Mouse (Mus musculus) lung, postnatal 25 days (tissue): ENCODE results near the gene Olfr493.

ENCODE experiments used
- DNase-seq: peaks from one replicate; pipeline ENCODE4 v3.0.0; 2022; ENCODE audit warnings: low spot score

Gene Olfr493

GRCm38 (mm10) chr7:108346879-108347278 lies at the start of gene Olfr493:
Gene Olfr493 (minus strand): TSS chr7:108346979.
- no peak for DNase-seq

DNA sequence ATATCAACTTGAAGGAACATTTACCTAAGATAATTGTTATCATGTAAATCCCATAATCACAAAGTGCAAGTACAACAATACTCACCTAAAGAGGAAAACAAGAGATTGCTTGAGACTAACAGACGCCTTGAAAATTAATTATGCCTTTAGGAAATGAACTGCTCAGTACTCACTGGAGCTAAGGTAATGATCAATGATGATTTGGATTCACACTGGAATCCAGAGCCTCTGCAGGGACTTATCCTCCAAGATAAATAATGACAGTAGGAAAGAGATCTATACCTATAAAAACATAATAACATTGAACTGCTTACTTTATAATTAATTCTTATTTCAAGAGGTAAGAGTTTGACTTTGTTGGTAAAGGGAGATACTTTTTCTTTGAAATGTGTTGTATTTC lies 46.1 kb upstream of the Olfr493 start, which contains the start of gene Olfr495:
Gene Olfr495, plus strand, starts transcription at position 301 of the 400 bp plus-strand sequence.
- no peak for DNase-seq

DNA sequence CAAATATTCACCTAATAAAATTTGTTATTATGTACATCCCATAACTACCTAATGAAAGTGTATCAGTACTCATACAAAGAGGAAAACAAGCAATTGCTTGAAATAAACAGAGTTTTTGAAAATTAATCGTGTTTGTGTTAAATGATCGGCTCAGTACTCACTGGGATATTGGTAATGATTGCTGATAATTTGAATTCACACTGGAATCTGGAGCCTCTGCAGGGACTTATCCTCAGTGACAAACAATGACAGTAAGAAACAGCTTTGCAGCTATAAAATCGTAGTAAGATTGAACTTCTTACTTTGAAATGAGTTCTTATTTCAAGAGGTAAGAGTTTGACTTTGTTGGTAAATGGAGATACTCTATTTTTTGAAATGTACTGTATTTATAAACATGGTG lies 18.3 kb upstream of the Olfr493 start, which contains the start of gene Olfr494:
Gene Olfr494, plus strand, starts transcription at position 301 of the 400 bp plus-strand sequence.
- DNase-seq = no peak

DNA sequence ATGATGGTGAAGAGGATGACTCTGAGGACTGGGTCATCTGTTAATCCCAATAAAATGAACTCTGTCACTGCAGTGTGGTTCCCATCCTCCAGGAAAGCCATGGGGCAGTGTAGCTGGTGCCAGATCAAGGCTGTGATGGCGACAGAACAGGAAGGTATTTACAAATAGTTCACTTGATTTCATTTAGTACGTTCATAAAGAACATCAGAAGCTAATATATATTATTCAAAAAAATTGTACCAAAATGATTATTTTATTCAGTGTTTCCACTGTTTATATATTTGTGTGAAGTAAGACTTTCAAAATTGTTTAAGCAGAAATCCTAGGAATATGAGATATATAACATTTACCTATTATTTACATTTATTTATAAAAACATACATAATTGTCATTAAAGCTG lies 23.2 kb downstream of the Olfr493 start, which contains the start of gene Olfr492:
Gene Olfr492, minus strand, starts transcription at position 101 of the 400 bp plus-strand sequence.
- DNase-seq = no peak

GRCm38 (mm10) chr7:108313151-108313550 lies 33.6 kb downstream of the Olfr493 start, which contains the start of gene Olfr491:
Gene Olfr491 (plus strand): TSS chr7:108313451.
- DNase-seq = no peak
